Mouse (Mus musculus) monocyte, adult 5-6 weeks (primary cell): ENCODE data around the gene Gpatch8. TPM values are rescaled to one million over a fixed set of nuclear protein-coding genes. Genes with fewer than 3 reads are reported as not detected.
A peak's percentile ranks its signal among the peaks of the same experiment; 100 is the strongest.
"Not testable (repeated sequence)": the region's sequence is repeated elsewhere in the genome, so short reads cannot be mapped to it uniquely, and the experiment has no call there.

Experiments
- ATAC-seq: fragments of 153-309, 156-312 bp; replicated peaks from 2 replicates; pipeline ENCODE4 v1.8.0; 2017; ENCODE audit warnings: mild to moderate bottlenecking; ENCODE audit not compliant: low TSS enrichment, insufficient number of reproducible peaks, severe bottlenecking, poor library complexity, low FRiP score
- total RNA-seq: library from RNA; stranded (forward); fragments of 200-1000, 200-491, 200-594 nt; gene quantifications from 3 replicates; pipeline ENCODE4 v1.2.3, GENCODE M21; 2017

Gene Gpatch8
- total RNA-seq, 1 experiment from 2014 or later, result 34.8 TPM

DNA sequence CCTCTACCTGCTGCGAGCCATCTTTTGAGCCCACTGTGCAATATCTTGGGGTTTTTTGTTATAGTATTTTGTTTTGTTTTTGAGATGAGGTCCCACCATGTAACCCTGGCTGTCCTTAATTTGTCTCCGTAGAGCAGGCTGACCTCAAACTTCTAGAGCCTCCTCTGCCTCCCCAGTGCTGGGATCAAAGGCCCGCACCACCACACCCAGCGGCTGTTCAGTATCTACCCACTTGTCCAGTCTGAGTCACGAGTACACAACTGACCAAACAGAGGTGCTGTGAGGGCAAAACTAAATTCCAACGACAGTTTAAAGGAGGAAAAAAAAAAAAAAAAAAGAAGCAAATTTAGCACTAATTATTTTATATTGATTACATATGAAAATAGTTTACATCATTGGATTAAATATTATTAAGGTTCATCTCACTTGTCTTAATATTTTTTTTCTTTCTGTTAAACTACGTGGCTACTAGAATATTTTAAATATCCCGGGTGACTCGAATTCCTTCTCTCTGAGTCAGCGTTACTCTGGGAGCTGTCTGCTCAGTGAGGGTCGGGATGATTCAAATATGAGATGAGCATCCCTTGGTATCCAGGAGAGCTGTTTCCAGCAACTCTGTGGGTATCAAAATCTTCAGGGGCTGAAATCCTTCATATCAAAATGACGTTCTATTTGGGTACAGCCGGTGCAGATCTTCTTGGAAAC lies 20.0 kb upstream of the Gpatch8 start:
- ATAC-seq, result no peak

DNA sequence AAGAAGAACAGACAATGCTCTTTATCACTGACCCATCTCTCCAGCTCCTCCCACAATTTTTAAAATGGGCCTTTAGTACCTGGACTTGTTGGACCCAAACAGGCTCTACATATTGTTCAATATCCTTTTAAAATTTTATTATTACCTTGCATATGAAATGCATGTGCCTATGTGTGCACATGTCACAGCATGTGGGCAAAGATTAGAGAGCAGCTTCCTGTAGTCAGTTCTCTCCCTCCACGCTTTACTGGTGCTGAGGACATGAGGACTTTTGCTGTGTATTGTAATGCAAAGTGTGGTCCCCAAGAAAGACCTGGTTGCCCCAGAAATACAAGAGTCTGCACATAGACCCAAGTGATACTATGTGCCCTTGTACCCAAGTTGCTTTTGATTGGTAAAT lies 18.8 kb upstream of the Gpatch8 start:
- ATAC-seq, result no peak

DNA sequence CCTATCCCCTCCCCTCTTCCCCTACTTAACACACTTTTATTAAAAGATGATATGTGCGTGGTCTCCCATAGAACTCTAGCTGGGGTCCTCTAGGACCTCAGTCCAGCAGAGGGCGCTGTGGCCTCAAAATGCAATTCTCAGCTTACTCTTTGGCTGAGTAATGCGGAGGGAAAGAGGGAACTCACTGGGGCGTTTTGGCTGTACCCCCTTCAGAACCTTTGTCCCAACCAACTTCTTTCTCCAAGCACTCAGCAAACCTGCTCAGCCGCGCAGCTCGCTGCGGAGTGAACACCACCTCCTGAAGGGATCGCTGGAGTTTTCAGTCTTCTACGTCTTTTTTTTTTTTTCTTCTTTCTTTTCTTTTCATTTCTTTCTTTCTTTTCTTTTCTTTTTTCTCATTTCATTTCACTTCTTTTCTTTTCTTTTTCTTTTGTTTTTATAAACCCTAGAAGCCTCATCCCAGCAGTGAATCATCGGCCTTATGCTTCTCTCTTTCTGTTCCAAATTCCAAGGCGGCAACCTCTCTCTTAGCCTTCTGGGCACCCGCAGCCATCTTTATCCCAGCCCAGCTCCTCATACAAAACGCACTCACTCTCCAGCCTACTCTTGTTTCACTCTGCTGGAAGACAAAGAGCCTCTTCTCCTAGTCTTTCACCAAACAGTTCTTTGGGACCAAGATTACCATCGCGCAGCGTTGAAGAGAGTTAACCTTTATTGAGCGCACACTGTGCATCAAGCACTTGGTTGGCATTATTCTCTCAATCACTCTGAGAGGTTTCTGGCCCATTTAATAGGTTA lies 16.9 kb upstream of the Gpatch8 start:
- peak; percentile 79 for ATAC-seq

DNA sequence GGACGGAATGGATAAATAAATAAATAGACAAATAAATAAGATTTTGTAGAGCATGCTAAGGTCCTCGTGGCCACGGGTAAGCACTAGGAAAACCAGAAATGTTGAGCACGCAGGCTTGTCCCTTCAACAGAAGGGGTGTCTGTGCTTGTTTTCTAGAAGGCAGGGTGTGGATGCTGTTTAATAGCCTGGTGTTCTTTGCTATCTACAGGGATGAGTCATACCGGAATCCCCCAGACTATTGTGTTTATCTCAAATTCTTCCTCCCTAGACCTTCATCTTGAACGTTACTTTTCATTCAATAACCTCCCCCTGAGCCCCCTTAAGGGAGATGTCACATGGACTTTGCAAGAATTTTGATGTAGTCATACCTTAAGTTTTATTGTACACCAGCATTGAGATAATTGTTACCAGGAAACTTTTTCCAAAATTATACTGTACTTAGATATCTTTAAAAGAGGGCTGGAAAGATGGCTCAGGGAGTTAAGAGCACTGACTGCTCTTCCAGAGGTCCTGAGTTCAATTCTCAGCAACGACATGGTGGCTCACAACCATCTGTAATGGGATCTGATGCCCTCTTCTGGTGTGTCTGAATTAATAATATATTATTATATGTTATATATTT lies 12.7 kb upstream of the Gpatch8 start:
- ATAC-seq, result no peak

- ATAC-seq, result no peak
These were observed 12.0 kb upstream of the Gpatch8 start for GRCm38 (mm10) chr11:102568191-102568590.

DNA sequence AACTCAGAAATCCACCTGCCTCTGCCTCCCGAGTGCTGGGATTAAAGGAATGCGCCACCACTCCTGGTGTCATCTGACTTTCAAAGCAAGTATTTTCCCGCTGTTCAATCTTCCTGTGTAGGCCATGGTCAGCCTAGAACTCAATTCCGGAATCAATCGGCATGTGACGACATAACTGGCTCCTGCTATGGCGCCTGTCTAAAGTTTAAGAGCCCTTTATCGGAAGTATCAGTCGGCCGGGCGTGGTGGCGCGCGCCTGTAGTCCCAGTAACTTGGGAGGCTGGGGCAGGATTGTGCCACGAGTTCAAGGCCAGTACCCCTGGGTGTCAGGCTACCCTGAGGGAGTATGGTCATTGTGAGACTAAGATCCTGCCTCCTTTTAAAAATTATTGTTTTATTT lies 11.5 kb upstream of the Gpatch8 start:
- ATAC-seq, result no peak

GRCm38 (mm10) chr11:102567157-102567556 lies 11.0 kb upstream of the Gpatch8 start:
- ATAC-seq, result no peak

DNA sequence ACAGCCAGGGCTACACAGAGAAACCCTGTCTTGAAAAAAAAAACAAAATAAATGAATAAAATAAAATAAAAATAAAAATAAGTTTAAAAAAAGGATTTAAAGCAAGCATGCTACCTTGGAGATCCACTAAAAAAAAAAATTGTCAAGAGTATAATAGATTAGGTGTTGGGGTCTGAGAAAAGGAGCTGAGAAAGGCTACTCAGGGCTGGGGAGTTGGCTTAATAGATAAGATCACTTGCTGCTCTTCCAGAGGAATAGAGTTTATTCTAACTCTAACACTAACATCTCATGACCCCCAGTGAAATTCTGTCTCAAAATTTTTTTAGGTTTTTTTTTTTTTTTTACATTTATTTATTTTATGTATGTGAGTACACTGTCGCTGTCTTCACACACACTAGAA lies 10.1 kb upstream of the Gpatch8 start:
- ATAC-seq, result no peak

- ATAC-seq, result no peak
These were observed 9.5 kb upstream of the Gpatch8 start for GRCm38 (mm10) chr11:102565741-102566140.

- not testable (repeated sequence) for ATAC-seq
These were observed 8.9 kb upstream of the Gpatch8 start for GRCm38 (mm10) chr11:102564952-102565671.

- no peak for ATAC-seq
These were observed 2.5 kb upstream of the Gpatch8 start for GRCm38 (mm10) chr11:102558704-102559103.

DNA sequence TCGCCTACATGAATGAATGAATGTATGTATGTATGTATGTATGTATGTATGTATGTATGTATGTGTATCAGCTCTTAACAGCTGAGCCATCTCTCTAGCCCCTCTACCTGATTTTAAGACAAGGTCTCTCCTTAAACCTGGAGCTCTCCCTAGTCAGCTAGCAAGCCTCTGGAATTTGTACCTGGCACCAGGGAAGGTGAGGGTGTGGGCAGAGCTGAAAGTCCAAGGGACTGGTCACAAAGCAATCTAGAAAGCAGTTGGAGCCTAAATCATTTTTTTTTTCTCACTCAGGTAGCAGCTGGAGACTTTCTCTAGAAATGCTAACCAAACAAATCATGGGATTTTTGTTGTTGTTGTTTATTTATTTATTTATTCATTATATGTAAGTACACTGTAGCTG lies 1.2 kb upstream of the Gpatch8 start:
- no peak for ATAC-seq

DNA sequence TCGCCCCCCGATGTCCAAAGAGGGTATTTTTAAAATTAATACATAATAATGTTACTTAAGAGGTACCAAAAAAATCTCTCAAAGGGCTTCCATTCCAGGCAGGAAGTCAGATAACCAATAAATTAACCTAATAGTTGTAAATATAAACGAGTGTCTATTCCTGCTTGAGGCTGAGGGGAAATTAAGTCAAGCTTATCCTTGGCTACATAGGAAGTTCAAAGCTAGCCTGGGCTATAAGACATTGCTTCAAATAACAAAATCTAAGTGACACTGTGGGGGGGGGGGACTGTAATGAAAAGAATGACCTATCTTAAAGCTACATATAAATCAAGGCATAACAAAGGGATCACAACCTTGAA lies 503 bp upstream of the Gpatch8 start:
- no peak for ATAC-seq

GRCm38 (mm10) chr11:102555400-102556030 lies 677 bp downstream of the Gpatch8 start:
- peak; percentile 14; the same call in 1 of the 2 replicates for ATAC-seq

DNA sequence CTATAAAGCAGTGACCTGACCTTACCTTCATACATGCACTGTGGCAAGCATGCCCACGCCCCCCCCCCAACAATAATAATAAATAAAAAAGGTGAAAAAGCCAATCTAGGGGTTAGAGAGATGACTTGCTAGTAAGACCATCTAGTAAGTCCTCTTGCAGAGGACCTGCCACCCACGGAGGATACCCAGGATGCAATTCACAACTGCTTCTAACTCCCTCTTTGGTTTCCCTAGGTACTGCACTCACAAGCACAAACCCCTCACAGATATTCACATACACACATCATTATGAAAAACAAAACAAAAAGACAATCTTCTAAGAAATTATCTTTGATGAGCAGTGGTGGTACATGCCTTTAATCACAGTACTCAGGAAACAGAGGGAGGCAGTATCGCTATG lies 4.1 kb downstream of the Gpatch8 start:
- ATAC-seq, result no peak

GRCm38 (mm10) chr11:102551176-102551575 lies 5.0 kb downstream of the Gpatch8 start:
- no peak for ATAC-seq

- ATAC-seq, result no peak
These were observed 14.7 kb downstream of the Gpatch8 start for GRCm38 (mm10) chr11:102541471-102541870.

- not testable (repeated sequence) for ATAC-seq
These were observed 15.9 kb downstream of the Gpatch8 start for GRCm38 (mm10) chr11:102540286-102540685.

DNA sequence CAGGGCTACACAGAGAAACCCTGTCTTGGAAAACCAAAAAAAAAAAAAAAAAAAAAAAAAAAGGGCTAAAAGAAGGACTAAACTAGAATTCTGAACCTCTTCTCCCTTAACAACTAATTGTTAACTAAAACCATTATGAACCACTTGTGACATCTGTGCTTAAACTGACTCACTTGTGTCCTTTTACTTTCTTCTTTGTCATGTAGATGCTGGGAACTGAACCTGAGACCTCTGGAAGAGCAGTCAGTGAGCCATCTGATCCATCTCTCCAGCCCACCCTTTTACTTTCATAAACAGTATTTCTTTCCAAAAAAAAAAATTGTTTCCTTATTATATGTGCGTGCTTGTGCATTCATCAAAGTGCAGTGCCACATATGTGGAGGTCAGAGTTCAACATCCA lies 16.5 kb downstream of the Gpatch8 start:
- ATAC-seq, result no peak
